Mouse (Mus musculus) cerebellum, postnatal 10 days (tissue): ENCODE data around the gene Gm11114.
A peak's percentile ranks its signal among the peaks of the same experiment; 100 is the strongest.

Source experiments
- DNase-seq, 2 experiments: peaks; one replicate each; pipeline ENCODE4 v3.0.0; 2021; ENCODE audit warnings: mixed read lengths in 2 of 2

Gene Gm11114

DNA sequence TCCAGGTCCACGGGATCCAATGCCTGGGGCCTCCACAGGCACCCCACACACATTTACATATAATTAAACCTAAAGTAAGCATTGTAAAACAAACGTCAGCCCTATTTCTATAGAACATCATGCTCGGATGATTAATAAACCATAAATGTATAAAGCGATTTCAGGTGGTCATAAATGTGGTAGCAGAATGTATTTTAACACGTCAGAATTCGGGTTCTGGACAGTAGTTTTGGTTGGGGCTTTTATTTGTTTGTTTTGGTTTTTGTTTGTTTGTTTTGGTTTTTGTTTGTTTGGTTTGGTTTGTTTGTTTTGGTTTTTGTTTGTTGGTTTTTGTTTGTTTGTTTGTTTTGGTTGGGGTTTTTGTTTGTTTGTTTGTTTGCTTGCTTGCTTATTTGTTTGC is at the start of gene Gm11114:
Gm11114 (plus strand) TSS at position 301 of the 400 bp plus-strand sequence.
- DNase-seq, result no peak

DNA sequence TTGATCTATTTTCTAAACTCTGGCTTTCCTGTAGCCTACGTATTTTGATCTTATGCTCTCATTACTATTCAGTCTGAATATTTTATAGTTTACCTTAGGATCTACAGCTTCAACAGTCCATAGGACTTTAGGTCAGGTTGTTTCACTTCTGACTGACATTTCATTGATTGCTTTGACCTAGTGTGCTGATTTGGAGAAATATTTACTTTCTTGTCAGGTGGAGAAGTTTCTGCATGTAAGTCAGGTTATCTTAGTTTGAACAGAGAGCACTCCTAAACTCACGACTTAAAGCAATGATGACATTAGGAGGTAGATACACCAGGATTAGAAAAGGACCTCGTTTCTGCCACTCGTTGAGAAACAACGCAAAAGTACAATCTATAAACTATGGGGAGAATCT is 45.7 kb upstream of the Gm11114 start:
- DNase-seq, result no peak

DNA sequence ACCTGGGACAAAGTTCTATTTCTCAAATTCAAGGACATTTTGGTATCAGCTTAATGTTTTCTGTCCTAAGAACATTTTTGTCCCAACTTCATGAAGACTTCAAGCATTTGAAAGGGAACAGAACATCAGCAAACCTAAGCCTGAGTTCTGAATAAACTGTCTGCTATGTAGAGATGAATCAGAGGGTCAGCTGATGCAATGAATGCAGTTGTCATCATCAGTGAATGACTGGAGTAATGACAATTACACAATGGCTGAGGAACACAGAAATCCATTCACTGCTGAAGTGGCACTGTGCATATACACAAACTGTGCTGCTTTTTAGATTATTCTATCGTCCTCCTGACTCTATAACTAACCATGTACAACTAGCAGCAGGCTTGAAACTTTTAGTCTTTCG is 38.5 kb upstream of the Gm11114 start:
- DNase-seq, result no peak

DNA sequence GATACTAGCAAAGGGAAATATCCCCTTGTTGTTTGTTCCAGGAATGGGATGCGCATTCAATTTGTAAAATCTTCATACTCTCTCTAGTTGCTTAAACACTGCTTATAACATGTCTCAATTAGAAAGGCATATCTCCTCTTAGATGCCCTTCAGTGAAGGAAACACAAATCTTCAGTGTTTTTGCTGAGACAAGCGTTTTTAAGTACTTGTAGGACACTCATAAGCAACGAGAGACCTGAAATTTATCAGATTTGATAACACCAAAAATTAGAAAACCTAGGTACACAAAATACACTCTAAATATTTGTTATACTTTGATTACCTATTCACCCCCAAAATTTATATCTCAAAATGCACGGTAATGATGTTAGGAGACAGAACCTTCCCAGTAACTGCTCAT is 9.7 kb upstream of the Gm11114 start:
- no peak for DNase-seq

DNA sequence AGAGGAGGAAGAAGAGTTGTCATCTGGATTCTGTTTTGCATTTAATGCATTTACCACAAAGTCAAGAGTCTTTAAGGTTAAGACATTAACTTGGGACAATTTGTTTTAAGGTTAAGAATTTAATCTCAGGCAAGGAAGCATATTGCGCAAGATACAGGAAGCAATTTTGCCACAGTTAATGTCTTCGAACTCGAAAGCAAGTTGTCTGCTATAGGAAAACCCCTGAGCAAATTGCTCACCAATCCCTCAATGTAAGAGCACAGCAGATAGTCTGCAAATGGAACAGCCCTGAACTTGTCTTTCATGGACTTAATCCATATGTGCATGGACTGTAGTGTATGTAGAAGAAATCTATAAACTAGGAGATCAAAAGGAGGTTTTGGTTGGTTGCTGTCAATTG is 9.2 kb upstream of the Gm11114 start:
- DNase-seq, result no peak

DNA sequence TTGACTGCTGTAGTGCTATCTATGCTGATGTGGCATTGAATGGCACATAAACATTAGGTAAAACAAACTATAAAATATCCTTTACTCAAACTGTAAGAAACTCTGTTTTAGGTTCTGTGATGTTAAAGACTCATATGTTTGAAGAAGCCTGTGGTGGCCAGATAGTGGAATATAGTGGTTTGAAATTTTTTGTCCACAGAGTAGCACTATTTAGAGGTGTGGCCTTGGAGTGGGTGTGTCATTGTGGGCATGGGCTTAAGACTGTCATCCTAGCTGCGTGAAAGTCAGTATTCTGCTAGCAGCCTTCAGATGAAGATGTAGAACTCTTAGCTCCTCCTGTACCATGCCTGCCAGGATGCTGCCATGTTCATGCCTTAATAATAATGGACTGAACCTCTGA is 3.5 kb downstream of the Gm11114 start:
- DNase-seq, result no peak

DNA sequence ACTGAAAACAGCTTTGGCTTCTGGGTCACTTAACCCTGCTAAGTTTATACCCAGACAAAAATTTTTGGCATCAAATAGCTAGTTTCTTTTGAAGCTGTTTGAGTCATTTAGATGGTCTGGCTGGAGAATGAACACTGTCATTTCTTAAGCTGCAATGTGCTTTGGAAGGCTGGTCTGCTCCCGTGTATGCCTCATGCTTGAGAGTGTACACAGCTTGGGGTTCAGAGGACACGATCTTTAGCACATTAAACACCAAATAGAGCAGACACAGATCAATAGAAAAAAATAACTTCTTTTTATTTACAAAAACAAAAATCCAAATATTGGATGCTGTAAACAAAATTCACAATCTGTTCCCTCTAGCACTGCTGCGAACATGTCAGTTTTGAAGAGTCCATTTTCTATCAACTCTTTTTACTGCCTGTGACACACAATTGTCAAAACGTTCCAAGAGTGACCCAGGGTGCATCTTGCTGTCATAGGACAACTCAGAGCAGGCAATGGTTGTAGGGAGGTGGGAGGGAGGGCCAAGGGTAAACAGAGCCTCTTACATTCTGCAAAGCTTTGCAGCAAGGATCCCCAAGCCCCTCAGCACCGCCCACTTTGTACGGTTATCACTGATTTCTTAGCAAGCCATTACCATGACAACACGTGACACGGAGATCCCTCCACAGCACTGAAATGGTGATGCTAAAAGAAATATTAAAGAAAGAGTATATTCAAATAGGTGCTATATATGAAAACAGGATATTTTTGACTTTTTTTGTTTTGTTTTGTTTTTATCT is 7.8 kb downstream of the Gm11114 start:
- DNase-seq, result no peak

DNA sequence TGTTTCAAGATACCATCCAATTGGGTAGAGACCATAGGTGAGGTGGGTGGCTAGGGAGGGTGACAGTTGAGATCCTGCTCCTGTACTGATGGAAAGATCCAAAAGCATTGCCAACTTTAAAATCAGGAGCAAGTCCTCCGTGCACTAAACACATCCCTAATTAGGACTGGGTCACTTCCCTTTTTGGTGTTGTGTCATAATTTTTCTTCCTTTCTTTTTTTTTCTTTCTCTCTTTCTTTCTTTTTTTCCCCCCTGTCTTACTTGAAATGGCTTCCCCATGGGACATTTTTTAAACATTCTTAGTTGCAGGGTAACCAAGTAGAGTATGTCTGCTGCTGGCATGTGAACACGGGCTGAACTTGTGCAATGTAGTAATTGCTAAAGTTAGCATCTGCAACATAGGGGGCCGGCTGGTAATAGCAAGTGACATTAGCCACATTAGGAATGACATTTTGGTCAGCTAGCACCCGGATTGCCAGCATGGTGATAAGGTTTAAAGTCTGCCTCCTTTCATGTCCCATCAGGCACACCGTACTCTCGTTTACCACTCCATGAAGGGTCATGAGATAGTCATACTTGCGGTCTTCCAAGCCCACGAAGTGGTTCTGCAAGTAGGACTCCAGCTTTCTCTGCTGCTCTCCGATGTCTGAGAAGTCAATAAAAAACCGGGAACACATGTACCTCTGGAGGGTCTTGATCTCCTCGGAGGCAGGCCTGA is 11.7 kb downstream of the Gm11114 start:
- DNase-seq, result no peak

DNA sequence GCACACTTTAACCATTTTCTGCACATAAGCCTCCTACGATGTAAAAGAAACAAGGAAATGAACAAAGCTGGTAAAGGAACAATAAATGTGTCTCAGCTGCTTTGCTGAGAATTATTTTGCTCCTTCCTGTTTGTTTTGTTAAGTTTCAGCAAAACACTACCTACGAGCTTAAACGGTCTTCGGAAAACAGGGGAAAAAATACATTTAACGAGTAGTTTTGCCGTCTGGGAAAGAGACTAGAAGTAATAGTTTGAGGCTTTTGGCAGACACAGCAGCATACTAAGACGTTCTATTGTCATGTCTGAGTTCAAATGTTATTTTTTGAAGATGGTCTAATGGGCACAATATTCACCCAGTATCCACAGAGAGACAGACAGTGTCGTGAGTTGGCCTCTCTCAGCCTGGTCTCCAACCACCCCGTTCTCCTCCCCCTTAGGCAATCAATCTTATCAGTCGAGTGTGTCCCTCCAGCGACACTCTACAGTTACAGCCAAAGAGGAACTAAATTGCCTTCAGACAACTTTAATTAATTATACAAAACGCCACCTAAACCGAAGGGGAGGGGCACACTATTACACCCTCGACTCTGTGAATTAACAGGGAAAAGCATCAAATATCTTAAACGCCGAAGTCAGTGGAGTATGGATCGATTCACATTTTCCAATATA is 12.8 kb downstream of the Gm11114 start:
- DNase-seq, result no peak

DNA sequence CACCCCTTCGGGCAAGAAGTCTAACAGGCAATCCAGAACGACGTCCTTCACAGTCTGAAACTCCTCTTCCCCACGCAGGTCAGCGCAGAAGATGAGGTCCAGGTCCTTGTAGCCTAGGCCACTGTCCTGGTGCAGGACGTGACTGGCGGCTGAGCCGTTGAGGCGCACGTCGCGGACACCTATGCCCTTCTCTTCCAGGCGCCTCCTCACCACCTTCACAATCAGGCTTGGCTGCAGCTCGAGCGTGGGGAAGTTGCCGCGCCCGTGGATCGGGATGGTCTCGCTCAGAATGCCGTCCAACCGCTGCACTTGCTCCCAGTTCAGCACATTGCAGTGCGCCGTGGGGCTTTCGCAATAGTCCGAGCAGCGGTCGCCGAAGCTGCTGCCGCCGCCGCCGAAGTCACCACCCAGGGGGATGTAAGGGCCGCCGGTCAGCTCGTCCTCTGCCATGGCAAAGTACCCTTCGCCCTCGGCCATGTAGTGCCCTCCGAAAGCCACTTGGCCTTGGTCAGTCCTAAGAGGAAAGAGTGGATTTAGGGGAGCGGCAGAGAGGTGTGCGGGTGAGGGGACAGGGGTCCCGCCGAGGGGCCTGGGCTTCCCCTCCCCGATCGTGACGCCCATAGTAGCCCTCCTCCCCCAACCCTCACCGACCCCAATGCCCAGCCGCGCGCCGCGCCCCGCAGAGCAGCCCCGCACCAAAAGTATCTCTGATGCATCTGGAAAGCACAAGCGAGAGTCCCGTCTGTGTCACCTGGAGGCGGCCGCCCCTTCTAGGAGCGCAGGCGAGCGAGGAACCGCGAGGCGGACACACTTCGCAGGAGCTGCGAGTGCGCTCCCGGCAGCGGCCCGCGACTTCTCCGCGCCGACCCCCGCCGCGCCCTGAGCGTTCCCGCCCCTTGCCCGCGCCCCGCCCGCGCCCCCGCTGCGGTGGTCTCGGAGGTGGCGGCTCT is 14.0 kb downstream of the Gm11114 start:
- DNase-seq, result peak; percentile 38 to 50

DNA sequence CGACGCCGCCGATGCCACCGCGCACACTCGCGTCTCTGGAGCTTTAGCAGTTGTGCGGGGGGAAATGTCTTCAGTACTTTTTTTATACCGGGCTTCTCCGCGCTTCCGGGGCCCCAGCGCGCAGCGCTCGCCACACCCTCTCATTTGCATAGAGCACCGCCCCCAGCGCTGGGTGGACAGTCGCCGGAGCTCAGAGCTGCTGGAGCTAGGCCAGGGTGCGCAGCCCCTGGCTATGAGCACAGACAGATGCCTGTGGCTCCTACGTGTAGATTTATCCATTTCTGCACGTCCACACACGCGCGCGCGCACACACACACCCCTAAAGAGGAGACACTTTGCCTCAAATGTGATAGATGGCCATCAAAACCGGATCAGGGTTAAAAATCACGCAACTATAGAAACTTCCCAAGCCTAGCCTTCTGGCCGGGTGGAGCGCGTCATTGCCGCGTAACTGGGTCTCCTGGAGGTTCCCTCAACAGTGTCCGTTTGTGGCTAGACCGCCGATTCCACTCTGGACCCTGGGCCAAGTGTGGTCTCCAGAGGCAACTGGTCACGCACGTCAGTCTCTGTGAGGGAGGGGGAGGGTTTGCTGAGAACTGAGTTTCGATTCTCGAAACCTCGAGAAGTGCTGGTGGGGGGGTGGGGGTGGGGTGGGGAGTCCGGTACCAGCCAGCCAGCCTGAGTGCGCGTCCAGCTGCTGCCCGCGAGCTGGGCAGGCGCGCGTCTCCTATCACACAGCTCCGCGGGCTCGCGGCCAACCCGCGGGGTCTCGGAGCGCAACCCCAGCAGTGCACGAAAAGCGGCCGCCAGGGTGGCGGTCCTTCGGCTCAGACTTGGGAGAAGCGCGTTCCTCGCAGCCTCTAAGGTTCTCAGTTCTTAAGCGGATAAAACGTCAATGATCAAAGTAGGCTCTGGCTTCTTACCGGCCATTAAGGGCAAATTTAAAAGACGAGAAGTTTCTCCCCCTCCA is 15.0 kb downstream of the Gm11114 start, which contains the start of gene Tent5a:
Tent5a (minus strand) TSS at position 107 of the 970 bp plus-strand sequence.
- DNase-seq, result peak; percentile 69 to 82

DNA sequence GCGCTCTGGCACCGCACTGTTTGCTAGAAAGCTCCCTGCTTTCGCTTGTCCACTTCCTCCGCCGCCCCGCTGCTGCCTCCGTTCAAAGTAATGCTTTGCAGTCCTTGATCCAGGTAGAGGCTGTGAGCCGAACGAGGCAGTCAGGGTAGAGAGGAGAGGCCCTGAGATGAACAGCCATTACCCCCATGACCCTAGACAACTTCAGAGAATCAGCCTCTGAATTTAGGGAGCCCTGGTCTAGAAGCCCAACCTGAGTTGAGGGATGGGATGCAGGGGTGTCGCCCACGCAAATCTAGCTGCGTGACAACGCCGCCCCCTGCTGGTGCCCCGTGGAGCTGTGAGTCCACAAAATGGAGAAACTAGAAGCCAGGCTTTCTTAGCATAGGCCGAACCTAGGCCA is 15.7 kb downstream of the Gm11114 start:
- DNase-seq, result peak; percentile 96 to 98

DNA sequence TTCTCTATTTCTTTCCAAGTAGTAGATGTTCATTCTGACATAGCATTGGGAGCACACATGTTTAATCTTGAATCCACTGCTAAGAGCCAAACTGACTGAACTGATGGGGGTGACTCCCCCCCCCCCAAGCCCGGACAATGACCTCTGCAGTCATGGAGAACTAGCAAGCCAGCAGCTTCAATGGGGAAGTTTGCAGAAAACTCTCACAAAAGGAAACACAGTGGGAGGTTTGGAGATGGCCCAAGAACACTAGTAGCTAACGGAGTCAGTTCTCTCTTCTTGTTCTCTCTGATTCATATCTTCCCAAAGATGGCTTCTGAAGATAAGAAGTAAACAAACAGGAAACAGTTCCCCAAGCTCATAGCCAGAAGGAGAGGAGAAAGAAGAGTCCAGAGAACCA is 18.9 kb downstream of the Gm11114 start:
- peak; percentile 9 to 31 for DNase-seq

DNA sequence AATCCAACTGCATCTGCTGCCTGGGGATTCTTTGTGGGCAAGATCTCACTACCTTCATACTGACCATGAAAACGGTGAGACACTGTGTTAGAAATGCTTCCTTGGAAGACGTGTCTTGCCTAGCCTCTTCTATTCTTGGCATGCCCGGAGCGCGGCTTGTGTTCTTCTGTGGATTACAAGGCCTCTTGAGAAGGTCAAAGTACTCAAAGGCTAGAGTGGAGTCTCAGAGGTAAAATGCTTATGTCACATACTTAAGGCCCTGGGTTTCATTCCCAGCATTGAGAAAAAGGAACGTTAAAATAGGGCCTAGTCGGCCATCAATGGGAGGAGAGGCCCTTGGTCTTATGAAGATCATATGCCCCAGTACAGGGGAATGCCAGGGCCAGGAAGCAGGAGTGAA is 23.5 kb downstream of the Gm11114 start:
- DNase-seq, result no peak

DNA sequence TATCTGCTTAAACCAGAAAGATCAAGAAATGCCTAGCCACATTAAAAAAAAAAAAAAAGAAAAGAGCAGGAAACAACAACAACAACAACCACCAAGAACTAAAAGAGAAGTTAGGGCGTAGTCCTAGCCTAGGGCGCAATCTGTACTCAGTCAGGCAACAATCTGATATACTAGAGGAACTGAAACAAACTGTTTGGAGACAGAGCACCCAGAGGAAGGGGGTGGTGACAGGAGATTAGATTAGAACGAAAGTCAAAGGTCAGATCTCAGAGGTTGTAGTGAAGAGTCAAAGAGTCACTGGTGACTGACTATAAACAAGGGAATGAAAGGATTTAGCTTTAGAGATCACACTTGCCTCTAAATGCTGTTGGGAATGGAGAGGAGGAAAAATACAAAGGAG is 27.7 kb downstream of the Gm11114 start:
- no peak for DNase-seq

DNA sequence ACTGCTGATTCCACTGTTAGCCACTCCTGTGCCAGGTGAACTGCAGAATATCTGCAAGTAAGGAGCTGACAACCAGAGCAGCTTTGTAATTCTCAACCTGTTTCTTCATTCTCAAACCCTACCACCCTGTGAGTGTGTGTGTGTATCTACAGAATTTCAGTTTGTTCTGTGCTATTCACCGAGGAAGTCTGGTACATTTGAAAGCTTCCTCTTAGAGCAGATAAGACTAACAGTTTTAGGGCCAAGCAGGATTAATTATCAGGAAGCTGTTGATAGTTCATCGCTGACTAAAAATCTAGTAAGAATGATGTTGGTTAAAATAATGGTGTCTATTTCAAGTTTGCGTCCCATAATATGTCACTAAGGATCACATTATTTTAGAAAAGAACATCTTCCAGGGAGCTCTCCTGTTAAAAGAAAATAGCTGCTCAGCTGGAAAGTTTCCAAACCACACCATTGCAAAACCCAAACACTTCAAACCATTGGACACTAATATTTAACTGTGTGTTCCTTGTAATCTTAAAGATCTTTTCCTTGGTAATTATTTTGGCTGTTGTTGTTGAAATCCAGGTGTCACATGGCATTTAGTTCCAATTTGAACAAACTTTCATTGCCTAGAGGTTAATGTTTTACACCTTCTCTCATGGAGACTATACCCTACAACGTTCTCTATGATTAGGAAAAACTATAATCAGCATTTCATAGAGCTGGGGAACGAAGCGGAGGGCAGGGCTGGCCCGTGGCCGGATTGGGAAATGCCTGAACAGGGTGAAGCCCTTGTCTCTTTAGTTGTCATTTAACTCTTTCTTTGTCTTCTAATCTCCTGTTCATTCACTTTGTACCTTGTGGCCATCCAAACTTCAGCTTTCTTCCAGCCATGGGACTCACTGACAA is 30.6 kb downstream of the Gm11114 start:
- DNase-seq, result no peak

DNA sequence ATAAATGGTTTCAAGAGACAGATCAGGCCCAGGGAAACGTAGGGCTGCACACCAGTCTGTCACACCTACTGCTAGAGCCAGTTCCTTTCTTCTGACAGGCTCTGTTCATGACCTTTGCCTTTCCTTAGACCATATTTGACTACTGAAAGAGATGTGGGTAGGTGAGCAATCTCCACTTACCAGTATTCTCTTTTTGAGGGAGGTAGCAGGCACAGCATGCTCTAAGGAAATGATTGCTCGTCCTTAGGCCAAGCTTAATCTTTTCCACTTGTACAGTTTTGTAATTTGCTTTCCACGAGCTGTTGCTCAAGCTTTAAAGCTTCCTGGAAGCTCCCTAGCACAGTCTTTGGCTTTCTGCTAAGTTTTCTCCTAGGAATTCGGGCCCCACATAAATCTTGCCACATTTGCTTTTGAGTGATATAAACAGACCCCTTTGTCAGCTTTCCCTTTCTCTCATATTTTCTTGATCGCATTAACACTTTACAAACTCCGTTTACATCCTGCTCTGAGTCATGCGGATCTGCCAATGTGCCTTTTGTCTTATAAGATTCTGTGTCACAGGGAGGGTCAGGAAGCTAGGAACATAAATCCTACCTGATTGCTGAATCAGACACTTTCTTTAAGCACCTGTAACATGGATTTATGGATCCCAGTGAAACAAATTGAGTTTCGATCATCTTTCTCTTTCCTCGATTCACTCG is 35.4 kb downstream of the Gm11114 start:
- no peak for DNase-seq

DNA sequence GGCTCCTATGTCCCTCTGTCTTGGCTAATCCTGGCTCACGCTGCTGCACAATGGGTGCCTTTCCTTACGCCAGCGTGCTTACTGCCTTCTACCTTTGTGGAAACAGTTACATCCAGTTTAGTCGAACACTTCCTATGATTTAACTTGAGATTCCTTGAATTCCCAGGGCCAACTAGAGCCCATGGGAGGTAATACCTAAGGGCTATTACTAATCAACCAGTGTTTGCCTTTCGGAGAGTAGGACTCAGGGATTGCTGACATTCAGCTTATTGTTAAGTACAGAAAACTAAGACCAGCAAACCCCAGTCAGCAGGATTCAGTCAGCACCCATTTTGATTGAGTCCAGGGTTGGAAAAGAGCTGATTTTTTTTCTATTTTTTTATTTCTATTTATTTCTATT is 43.0 kb downstream of the Gm11114 start:
- no peak for DNase-seq

DNA sequence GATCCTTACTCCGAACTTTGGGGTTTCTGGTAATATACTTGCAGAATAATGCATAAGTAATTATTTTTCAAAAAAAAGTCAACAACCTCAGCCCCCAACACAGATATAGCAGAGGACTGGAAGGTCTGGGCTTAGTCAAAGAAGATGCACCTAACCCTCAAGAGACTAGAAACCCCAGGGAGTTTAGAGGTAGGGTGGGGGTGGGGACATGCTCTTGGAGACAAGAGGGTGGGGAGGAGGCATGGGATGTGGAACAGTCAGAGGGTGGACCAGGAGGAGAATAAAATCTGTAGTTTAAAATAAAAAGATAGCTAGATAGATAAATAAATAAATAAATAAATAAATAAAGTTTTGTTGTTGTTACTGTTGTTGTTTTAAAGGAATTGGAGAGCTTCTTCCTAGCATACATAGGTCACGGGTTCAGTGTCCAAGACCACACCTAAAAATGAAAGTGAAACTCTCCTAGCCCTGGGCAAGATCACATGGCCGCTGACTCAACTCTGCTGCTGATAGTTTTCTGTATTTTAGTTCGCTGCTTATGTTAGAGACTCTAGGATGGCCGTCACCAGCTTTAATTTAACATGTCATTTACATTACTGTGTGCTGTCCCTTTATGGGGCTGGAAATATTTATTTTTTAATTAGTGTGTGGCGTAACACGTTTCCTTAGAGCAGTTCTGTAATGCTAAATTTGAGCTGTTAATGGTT is 44.7 kb downstream of the Gm11114 start:
- DNase-seq, result no peak
